Mouse (Mus musculus) cerebellum, adult (tissue): ENCODE data around the gene Pgf.
A peak's percentile ranks its signal among the peaks of the same experiment; 100 is the strongest.

Experiments used
- ATAC-seq: cut with Nextera tagmentation; 2 replicates; pipeline ENCODE4 v1.9.2; 2017; ENCODE audit warnings: mild to moderate bottlenecking, moderate library complexity, mixed read lengths; ENCODE audit not compliant: insufficient number of reproducible peaks, low FRiP score, low TSS enrichment

The Pgf gene

GRCm38 (mm10) chr12:85177740-85178239 is at the start of gene Pgf:
TSS of gene Pgf (minus strand) at chr12:85177790.
- no peak for ATAC-seq

GRCm38 (mm10) chr12:85227227-85227626 is 49.6 kb upstream of the Pgf start:
- ATAC-seq: no peak

- no peak for ATAC-seq
These were observed 42.3 kb upstream of the Pgf start for GRCm38 (mm10) chr12:85219905-85220290.

GRCm38 (mm10) chr12:85219236-85219904 is 41.8 kb upstream of the Pgf start, which contains the start of gene Eif2b2:
TSS of gene Eif2b2 (plus strand) at chr12:85219481.
- peak; percentile 98 for ATAC-seq

GRCm38 (mm10) chr12:85217733-85218310 is 40.2 kb upstream of the Pgf start:
- ATAC-seq: no peak

- no peak for ATAC-seq
These were observed 37.4 kb upstream of the Pgf start for GRCm38 (mm10) chr12:85215031-85215430.

- ATAC-seq: no peak
These were observed 31.2 kb upstream of the Pgf start for GRCm38 (mm10) chr12:85208687-85209199.

- ATAC-seq: no peak
These were observed 27.8 kb upstream of the Pgf start for GRCm38 (mm10) chr12:85205425-85205824.

- ATAC-seq: no peak
These were observed 26.5 kb upstream of the Pgf start for GRCm38 (mm10) chr12:85204105-85204504.

- ATAC-seq: no peak
These were observed 26.1 kb upstream of the Pgf start for GRCm38 (mm10) chr12:85203699-85204098.

- ATAC-seq: no peak
These were observed 24.6 kb upstream of the Pgf start for GRCm38 (mm10) chr12:85202191-85202590.

GRCm38 (mm10) chr12:85201830-85202147 is 24.2 kb upstream of the Pgf start:
- no peak for ATAC-seq

- no peak for ATAC-seq
These were observed 23.6 kb upstream of the Pgf start for GRCm38 (mm10) chr12:85200929-85201829.

- ATAC-seq: no peak
These were observed 22.4 kb upstream of the Pgf start for GRCm38 (mm10) chr12:85199954-85200353.

- ATAC-seq: no peak
These were observed 20.3 kb upstream of the Pgf start for GRCm38 (mm10) chr12:85197936-85198335.

GRCm38 (mm10) chr12:85197371-85197770 is 19.8 kb upstream of the Pgf start:
- no peak for ATAC-seq

- ATAC-seq: no peak
These were observed 18.6 kb upstream of the Pgf start for GRCm38 (mm10) chr12:85196191-85196590.

- no peak for ATAC-seq
These were observed 17.5 kb upstream of the Pgf start for GRCm38 (mm10) chr12:85195086-85195485.

GRCm38 (mm10) chr12:85194623-85195018 is 17.0 kb upstream of the Pgf start:
- ATAC-seq: no peak

- ATAC-seq: no peak
These were observed 16.5 kb upstream of the Pgf start for GRCm38 (mm10) chr12:85193923-85194622.
